Mouse (Mus musculus) kidney, embryonic 15.5 days (tissue): Measurements from ENCODE around the gene Zfp664. TPM values are rescaled to one million over a fixed set of nuclear protein-coding genes. Genes with fewer than 3 reads are reported as not detected.

ENCODE experiments used
- ATAC-seq: fragments of 200-750 bp; cut with Nextera tagmentation; replicated peaks from 2 replicates; pipeline ENCODE4 v1.8.0; 2017; ENCODE audit warnings: moderate TSS enrichment; ENCODE audit not compliant: low FRiP score
- H3K27ac ChIP-seq: fragments of 300-500 bp; sonication (generic); 2 replicates; pipeline ENCODE4 v1.5.1; 2015; ENCODE audit warnings: mild to moderate bottlenecking, inconsistent platforms
- H3K27me3 ChIP-seq: fragments of 300-500 bp; sonication (generic); 2 replicates; pipeline ENCODE4 v1.6.1; 2015; ENCODE audit warnings: inconsistent platforms
- H3K36me3 ChIP-seq: fragments of 300-500 bp; sonication (generic); 2 replicates; pipeline ENCODE4 v1.6.1; 2015; ENCODE audit warnings: inconsistent platforms
- H3K4me1 ChIP-seq: fragments of 300-500 bp; sonication (generic); 2 replicates; pipeline ENCODE4 v1.6.1; 2015; ENCODE audit warnings: inconsistent platforms
- H3K4me2 ChIP-seq: fragments of 300-500 bp; sonication (generic); 2 replicates; pipeline ENCODE4 v1.6.1; 2015; ENCODE audit warnings: moderate library complexity, mild to moderate bottlenecking, inconsistent platforms
- H3K4me3 ChIP-seq: fragments of 300-500 bp; sonication (generic); replicated peaks from 2 replicates; pipeline ENCODE4 v1.5.1; 2015; ENCODE audit warnings: mild to moderate bottlenecking, inconsistent platforms
- H3K9ac ChIP-seq: fragments of 300-500 bp; sonication (generic); 2 replicates; pipeline ENCODE4 v1.6.1; 2015; ENCODE audit warnings: mild to moderate bottlenecking, inconsistent platforms
- H3K9me3 ChIP-seq: fragments of 300-500 bp; sonication (generic); replicated peaks from 2 replicates; pipeline ENCODE4 v1.6.1; 2016; ENCODE audit warnings: inconsistent platforms
- WGBS: fragments of 180-500 bp; shearing (Covaris S2); methylation state at CpG from one replicate; pipeline ENCODE4 v1.1.7; 2015; ENCODE audit warnings: mixed read lengths; 5-methylcytosine and 5-hydroxymethylcytosine counted together
- polyA plus RNA-seq: library from polyadenylated mRNA; unstranded; fragments of >200 nt; fragmentation: Nextera tagmentation; extraction: Ambion mirVana; gene quantifications from 2 replicates; pipeline ENCODE4 v1.2.1, GENCODE M21; 2015

The Zfp664 gene
- polyA plus RNA-seq, 1 experiment from 2014 or later: 126 TPM

DNA sequence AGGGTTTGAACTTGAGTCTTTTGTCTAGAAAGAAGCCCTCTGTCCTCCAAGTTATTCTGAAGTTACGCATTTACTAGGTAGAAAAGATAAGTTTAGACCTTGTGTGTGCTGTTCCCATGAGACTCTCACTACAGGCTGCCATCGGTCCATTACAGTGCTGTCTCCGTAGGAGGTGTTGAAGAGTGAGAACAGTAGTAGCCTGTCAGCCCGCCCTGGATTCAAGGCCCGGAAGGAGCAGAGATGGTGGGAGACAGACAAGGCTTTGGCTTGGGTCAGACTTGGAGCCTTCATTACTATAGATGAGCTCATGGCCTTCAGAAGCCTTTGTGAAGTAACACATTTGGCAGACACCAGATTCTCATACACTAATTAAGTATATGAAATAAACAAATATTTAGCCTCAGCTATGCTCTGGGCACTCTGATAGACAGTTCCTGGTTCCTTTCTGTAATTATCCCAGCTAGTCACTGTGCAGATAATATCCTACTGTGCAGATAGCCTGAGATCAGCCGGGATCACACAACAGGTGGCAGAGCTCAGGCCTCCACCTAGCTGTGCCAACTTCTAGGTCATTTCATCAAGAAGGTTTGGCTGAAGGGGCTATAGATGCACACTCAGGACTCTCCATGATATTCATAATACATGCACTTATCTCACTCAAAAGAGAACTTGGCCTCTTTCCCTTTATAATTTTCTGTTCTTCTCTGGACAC, 11.6 kb downstream of the Zfp664 start:
- Histone ChIP-seq H3K27ac (no peak overlapping the region), H3K9ac (no peak overlapping the region), H3K27me3 (no peaks in the 10 kb centered on the region), H3K4me3 (no peak overlapping the region), H3K4me2 (no peak overlapping the region), H3K4me1 (peaks cover 49% of the 10 kb centered on the region), H3K36me3 (peaks cover 40% of the 10 kb centered on the region), H3K9me3 (no peaks in the 10 kb centered on the region)
- 82% methylated on average over 6 of the region's 6 CpGs for WGBS
- ATAC-seq: no peak

DNA sequence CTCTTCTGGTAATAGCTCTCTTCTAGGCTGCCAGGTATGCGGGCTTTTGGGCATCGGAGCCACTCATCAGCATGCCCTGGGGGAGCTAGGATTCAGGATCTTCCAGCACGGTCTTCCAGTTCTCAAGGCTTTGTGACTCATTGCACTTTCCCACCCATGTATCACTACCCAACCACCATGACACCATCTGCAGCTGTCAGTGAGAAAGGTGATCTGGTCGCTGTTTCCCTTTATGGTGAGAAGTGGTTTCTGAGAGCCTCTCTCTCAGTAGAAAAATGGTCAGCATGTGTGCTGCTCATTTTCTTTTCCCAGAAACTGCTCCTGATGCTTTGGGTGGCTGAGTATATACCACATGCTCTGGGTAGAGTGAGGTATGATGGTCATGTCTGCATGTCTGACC, 16.8 kb downstream of the Zfp664 start:
- no peak for ATAC-seq
- Histone ChIP-seq H3K36me3 (peaks cover 74% of the 10 kb centered on the region), H3K4me3 (no peak overlapping the region), H3K4me2 (no peak overlapping the region), H3K27ac (no peak overlapping the region), H3K9ac (no peak overlapping the region), H3K27me3 (no peaks in the 10 kb centered on the region), H3K4me1 (peaks cover 21% of the 10 kb centered on the region; the same call in 1 of the 2 replicates), H3K9me3 (no peaks in the 10 kb centered on the region)
- 77% methylated on average over 4 of the region's 4 CpGs for WGBS

DNA sequence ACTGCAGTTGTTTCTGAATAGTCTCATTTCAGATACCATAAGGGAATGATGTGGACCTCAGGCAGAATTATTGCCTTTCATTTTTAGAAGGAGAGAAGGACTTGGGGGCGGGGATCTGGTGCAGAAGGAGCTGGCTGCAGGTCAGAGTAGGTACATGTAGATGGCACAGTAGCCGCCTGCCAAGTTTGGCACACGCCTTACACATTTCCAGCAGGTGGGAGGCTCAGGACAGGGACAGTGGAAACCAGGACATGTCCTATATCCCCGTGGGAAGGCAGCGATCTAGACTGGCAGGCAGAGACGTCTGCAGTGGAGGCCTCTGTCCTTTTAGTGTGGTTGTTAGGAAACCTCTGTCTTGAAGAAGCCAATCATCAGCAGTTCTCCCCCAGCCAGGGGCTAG, 17.3 kb downstream of the Zfp664 start:
- peaks cover 75% of the 10 kb centered on the region for H3K36me3 ChIP-seq
- H3K9ac ChIP-seq: no peak overlapping the region
- H3K4me3 ChIP-seq: no peak overlapping the region
- no peaks in the 10 kb centered on the region for H3K27me3 ChIP-seq
- WGBS: 90% methylated on average over 6 of the region's 6 CpGs
- peaks cover 19% of the 10 kb centered on the region; the same call in 1 of the 2 replicates for H3K4me1 ChIP-seq
- H3K27ac ChIP-seq: no peak overlapping the region
- no peaks in the 10 kb centered on the region for H3K9me3 ChIP-seq
- H3K4me2 ChIP-seq: no peak overlapping the region
- ATAC-seq: no peak

DNA sequence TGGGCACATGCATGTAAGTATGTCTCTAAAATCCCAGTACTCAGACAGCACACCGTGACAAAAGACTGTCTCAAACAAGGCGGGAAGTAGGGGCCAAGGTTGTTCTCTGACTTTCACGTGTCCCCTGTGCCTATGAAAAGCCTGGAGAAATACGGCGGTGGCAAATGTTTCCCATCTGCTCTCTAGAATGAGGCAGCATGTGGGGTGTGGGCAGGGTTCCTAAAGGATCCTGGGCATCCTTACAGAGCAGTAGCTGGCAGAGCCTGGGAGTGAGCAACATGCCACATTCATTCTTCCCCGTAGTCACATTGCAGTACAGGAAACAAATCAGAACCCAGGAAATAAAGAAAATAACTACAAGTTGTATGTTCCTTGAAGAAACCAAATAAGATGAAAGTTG, 21.4 kb downstream of the Zfp664 start:
- no peaks in the 10 kb centered on the region for H3K9me3 ChIP-seq
- no peaks in the 10 kb centered on the region for H3K27me3 ChIP-seq
- no peak overlapping the region for H3K4me3 ChIP-seq
- peaks cover 92% of the 10 kb centered on the region for H3K36me3 ChIP-seq
- 88% methylated on average over 6 of the region's 6 CpGs for WGBS
- no peak overlapping the region for H3K9ac ChIP-seq
- no peak overlapping the region for H3K27ac ChIP-seq
- ATAC-seq: no peak
- no peaks in the 10 kb centered on the region for H3K4me1 ChIP-seq
- no peak overlapping the region for H3K4me2 ChIP-seq

DNA sequence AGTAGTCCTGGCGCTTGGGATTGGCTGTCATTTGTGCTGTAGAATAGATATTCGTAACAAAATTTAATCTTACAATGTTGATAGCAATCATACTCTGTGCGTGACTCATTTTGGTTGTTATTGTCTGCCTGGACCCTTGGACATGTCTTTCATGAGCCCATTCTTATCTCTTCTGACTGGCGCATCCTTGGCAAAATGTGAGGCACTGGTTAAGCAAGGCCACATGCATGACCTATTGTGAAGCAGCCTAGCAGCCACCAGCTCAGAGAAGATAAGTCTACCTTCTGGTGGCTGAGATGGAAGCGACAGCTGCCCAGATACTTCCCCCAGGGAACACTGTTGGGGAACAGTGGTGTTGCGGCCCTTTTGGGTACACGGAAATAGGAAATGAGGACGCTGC, 26.2 kb downstream of the Zfp664 start:
- Histone ChIP-seq H3K9me3 (no peaks in the 10 kb centered on the region), H3K4me2 (no peak overlapping the region), H3K36me3 (peaks cover 65% of the 10 kb centered on the region), H3K27me3 (no peaks in the 10 kb centered on the region), H3K4me1 (peaks cover 8% of the 10 kb centered on the region; the same call in 1 of the 2 replicates), H3K9ac (no peak overlapping the region), H3K4me3 (no peak overlapping the region), H3K27ac (no peak overlapping the region)
- 93% methylated on average over 8 of the region's 8 CpGs for WGBS
- no peak for ATAC-seq

DNA sequence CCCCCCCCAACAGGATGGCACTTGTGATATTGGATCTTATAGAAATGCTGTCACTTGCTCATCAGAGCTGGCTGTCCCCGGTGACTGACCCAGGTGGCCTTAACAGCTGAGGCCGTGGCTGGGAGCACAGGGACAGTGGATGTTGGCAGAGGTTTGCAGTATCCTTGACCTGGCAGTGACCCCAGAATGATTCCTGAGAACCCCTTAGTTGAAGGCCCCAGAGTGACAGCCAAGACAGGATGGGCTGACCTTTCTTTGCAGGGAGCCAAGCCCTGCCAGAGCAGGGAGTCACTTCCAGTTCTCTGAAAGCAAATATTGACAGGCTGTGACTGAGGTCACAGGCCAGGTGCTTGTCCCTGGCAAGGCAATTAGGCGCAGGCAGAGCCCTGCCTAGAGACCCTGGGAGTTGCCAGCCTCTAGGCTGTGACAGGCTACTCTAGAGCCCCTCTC, 29.5 kb downstream of the Zfp664 start:
- no peak overlapping the region for H3K4me3 ChIP-seq
- no peaks in the 10 kb centered on the region for H3K9me3 ChIP-seq
- no peak overlapping the region for H3K4me2 ChIP-seq
- H3K4me1 ChIP-seq: peaks cover 18% of the 10 kb centered on the region
- WGBS: 40% methylated on average over 3 of the region's 3 CpGs
- H3K36me3 ChIP-seq: peaks cover 32% of the 10 kb centered on the region
- H3K27ac ChIP-seq: no peak overlapping the region
- no peak overlapping the region for H3K9ac ChIP-seq
- ATAC-seq: no peak
- H3K27me3 ChIP-seq: no peaks in the 10 kb centered on the region

DNA sequence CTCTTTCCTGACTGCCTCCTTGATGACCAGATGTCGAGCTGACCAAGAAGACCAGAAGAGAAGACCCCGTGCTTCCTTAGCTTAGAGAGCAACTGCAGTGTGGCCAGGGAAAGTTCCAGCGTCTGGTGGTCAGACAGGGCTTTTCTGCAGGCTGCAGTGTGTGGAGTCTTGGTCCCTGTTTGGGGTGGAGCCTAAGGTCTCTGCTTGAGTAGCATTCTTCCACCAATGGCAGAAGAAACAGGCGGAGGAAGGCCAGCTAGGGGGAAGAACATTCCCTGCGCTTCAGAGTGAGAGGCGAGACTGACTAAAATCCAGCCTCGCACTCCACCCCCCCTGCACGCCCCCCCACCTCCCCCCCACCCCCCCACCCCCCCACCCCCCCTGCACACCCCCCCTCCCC, 33.6 kb downstream of the Zfp664 start:
- Histone ChIP-seq H3K9me3 (no peaks in the 10 kb centered on the region), H3K4me1 (peaks cover 31% of the 10 kb centered on the region), H3K27me3 (no peaks in the 10 kb centered on the region), H3K36me3 (no peaks in the 10 kb centered on the region), H3K4me3 (no peak overlapping the region), H3K27ac (peak overlapping the region; percentile 41; the same call in 1 of the 2 replicates), H3K4me2 (no peak overlapping the region), H3K9ac (no peak overlapping the region)
- WGBS: 34% methylated on average over 6 of the region's 8 CpGs
- ATAC-seq: peak; percentile 48; the same call in 1 of the 2 replicates

DNA sequence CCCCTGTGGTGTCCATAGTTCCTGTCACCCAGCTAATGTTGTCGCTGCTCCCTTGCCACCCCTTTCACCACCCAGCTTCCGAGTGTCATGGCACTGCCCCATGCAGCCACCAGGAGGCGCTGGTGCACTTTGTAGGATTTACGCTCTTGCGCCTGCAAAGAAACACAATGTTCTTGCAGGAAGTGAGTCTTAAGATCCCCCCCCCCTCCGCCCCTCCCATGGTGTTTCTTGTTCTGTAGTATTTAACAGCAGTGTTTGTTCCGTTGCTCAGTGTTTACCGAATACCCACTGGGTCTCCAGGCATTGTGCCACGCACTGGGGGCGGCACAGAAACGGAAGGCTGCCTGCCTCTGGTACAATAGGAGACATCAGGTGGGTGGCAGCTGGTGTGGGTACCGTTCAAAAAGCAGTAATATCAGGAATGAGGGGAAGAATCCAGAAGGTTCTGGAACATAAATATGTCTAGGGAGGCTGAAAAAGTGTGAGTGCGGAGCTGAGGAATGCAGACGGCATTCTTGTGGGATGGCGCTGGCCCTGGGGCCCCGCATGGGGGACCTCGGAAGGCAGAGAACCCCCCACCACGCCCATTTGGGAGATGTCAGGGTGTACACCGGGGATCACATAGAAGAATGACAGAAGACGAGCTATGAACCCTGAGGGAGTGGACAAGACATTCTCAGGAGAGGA, 37.6 kb downstream of the Zfp664 start:
- WGBS: 28% methylated on average over 20 of the region's 20 CpGs

DNA sequence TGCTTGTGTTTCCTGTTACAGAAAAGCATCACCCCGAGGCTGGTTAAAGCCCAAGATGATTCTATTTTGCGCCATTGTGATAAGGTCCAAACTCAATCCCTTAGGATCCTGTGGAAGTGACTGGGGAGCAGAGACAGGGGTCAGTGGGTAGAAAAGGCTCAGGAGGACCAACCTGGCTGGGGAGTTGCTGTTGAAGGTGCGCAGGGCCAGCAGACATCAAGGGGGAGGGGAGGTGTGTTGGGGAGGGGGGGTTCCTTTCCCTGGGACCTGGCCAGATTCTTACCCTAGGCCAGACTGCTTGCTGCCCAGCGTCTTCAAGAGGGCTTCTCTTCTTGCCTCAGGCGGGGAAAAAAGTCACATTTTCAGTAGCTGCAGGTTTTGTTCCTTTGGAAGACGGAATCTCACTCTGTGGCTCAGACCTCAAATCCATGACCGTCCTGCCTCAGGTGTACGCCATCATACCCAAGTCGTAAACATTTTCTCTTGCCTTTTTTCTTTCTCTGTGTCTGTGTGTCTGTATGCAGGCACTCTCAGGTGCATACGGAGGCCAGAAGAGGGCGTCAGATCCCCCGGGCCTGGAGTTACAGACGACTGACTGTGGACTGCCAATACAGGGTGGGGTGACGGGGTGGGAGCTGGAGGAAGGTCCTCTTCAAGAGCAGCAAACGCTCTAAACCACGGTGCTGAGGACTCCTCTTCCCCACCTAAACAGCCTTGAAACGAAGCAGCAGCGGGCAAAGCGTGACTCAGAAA, 38.4 kb downstream of the Zfp664 start:
- H3K27ac ChIP-seq: no peak overlapping the region
- H3K4me3 ChIP-seq: no peak overlapping the region
- H3K9me3 ChIP-seq: no peaks in the 10 kb centered on the region
- WGBS: 68% methylated on average over 19 of the region's 19 CpGs
- peaks cover 19% of the 10 kb centered on the region for H3K4me1 ChIP-seq
- ATAC-seq: no peak
- H3K36me3 ChIP-seq: no peaks in the 10 kb centered on the region
- no peaks in the 10 kb centered on the region for H3K27me3 ChIP-seq
- no peak overlapping the region for H3K4me2 ChIP-seq
- no peak overlapping the region for H3K9ac ChIP-seq

More for the DNA sequence above, 37.6 kb downstream of the Zfp664 start:
- H3K4me1 ChIP-seq: peaks cover 24% of the 10 kb centered on the region
- H3K9ac ChIP-seq: no peak overlapping the region
- peak overlapping the region; percentile 53 for H3K4me2 ChIP-seq
- no peaks in the 10 kb centered on the region for H3K9me3 ChIP-seq
- H3K27me3 ChIP-seq: no peaks in the 10 kb centered on the region
- H3K4me3 ChIP-seq: peak overlapping the region; percentile 17; the same call in 1 of the 2 replicates
- H3K27ac ChIP-seq: no peak overlapping the region
- no peaks in the 10 kb centered on the region for H3K36me3 ChIP-seq
- ATAC-seq: peak; percentile 47; the same call in 1 of the 2 replicates

DNA sequence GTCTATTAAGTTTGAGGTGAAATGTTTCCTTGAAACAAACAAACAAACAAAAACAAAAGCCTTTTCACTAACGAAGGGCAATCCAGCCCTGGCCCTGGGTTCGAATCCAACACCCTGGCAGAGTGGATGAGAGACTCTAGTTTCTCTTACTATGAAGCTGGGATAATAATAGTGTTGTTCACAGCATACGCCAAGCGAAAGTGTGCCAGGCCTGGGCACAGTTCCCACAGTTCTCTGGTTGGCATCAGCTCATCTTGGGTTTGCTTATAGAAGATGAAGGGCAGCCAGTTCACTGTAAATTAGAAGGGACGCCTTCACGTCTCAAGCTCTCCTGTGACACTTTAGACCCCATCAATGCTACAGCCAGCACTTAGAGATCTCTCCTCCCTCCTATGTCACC, 39.2 kb downstream of the Zfp664 start:
- no peaks in the 10 kb centered on the region for H3K9me3 ChIP-seq
- no peak overlapping the region for H3K4me3 ChIP-seq
- H3K27ac ChIP-seq: no peak overlapping the region
- H3K9ac ChIP-seq: no peak overlapping the region
- no peaks in the 10 kb centered on the region for H3K36me3 ChIP-seq
- H3K4me1 ChIP-seq: peaks cover 15% of the 10 kb centered on the region
- no peaks in the 10 kb centered on the region for H3K27me3 ChIP-seq
- 89% methylated on average over 6 of the region's 6 CpGs for WGBS
- H3K4me2 ChIP-seq: no peak overlapping the region
- no peak for ATAC-seq

DNA sequence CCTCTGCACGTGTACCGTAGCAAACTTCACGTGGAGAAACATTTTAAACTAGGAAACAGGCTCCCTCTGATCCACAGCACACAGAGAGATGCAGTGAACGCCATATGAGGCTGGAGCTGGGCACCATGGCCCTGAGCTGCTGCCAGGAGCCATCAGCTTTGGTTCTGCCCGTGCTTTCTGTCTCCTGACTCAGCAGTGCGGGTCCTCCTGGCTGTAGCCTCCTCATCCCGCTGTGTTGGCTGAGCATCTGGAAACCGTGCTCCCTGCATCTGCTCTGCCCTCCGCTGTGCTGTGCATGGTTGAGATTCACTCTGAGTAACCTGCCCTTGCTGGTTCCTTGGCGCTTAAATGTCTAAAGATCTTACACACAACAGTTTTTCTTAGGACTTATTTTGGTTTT, 39.7 kb downstream of the Zfp664 start:
- WGBS: 86% methylated on average over 10 of the region's 10 CpGs
- H3K4me1 ChIP-seq: peaks cover 14% of the 10 kb centered on the region
- H3K9me3 ChIP-seq: no peaks in the 10 kb centered on the region
- H3K4me3 ChIP-seq: no peak overlapping the region
- no peaks in the 10 kb centered on the region for H3K27me3 ChIP-seq
- ATAC-seq: no peak
- no peak overlapping the region for H3K4me2 ChIP-seq
- H3K9ac ChIP-seq: no peak overlapping the region
- no peak overlapping the region for H3K27ac ChIP-seq
- H3K36me3 ChIP-seq: no peaks in the 10 kb centered on the region

DNA sequence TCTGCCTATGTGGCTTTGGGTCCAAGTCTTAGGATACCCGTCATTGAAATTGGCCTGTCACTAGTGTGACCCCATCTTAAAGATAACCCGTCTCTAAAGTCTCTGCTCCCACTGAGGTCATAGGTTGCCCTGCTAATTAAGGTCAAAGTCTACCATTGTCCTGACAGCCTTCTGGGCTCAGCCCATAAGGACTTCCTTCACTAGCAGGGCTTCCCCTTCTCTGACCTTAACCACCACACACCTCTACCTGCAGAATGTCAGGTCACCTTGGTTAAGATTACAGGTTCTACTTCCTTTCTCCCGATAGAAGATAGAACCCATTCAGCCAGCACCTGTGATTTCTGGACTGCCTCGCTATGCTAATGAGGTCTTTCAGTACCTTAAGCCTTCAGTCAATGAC, 41.4 kb downstream of the Zfp664 start:
- Histone ChIP-seq H3K9ac (no peak overlapping the region), H3K4me2 (no peak overlapping the region), H3K36me3 (no peaks in the 10 kb centered on the region), H3K4me3 (no peak overlapping the region), H3K27me3 (no peaks in the 10 kb centered on the region), H3K27ac (no peak overlapping the region), H3K9me3 (no peaks in the 10 kb centered on the region), H3K4me1 (peaks cover 17% of the 10 kb centered on the region)
- WGBS: 84% methylated on average over 4 of the region's 4 CpGs
- ATAC-seq: no peak
